Mouse (Mus musculus) megakaryocyte, embryonic 14.5 days (primary cell): ENCODE data around the gene Car7.

ENCODE experiments used
- FLI1 ChIP-seq: IDR thresholded peaks from 2 replicates; pipeline ENCODE4 v1.6.1; 2012; ENCODE audit warnings: low read length, inconsistent platforms, mixed read lengths
- GATA1 ChIP-seq: IDR thresholded peaks from 3 replicates; pipeline ENCODE4 v1.6.1; 2012; ENCODE audit warnings: mixed read lengths, low read length, inconsistent platforms, borderline replicate concordance

- no peak for TF ChIP-seq GATA1
- TF ChIP-seq FLI1: no peak
Observed at GRCm38 (mm10) chr8:104576820-104577219, 42.3 kb downstream of the Car7 start.
